Mouse (Mus musculus) left cerebral cortex, adult 6 months (tissue): ENCODE data around the gene Golga1. TPM values are rescaled to one million over a fixed set of nuclear protein-coding genes. Genes with fewer than 3 reads are reported as not detected.

Experiments used
- long read RNA-seq, 2 experiments: library from polyadenylated mRNA; unstranded; transcript quantifications; one replicate each; pipeline ENCODE4 v2.0.0; 2019 to 2020
- polyA plus RNA-seq: library from polyadenylated mRNA; unstranded; fragments of <200 nt; fragmentation: Nextera tagmentation; gene quantifications from 2 replicates; pipeline ENCODE4 v1.2.3, GENCODE M21; 2021

The Golga1 gene
- 10.5 and 11.0 TPM in 2 replicates for polyA plus RNA-seq
- long read RNA-seq, experiment 1, full-length matches to known transcripts = 14 of 80 reads
- long read RNA-seq, experiment 1, partial matches to known transcripts = 21 of 80 reads
- long read RNA-seq, experiment 1, other reads (novel, unspliced or antisense) = 45 of 80 reads
- long read RNA-seq, experiment 2, partial matches to known transcripts = 14 of 20 reads
- long read RNA-seq, experiment 2, other reads (novel, unspliced or antisense) = 6 of 20 reads

DNA sequence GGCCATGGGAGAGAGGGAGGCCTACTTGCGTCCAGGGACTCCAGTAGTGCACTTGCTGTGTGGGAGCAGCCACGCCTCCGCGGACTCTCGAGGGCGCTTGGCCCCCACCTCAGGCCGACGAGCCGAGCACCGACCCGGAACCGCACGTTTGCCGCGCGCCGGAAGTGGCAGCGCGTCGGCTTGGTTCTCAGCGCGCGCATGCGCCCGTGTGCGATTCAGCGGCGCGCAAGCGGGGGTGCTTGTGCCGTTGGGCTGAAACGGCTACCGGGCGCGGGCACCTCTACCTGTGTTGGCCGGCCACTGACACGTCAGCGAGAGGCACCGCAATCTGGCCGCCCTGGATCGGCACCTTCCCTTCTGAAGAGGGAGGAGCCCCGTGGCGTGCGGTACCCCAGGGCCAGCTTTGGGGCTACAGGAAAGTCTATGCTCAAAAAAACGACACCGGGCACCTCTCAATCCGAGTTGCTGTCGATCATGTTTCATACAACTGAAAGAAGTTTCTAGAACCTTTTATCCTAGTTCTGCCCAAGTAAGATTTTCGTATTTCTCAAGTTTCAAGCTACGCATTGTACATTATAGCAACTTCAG lies at the start of gene Golga1:
Gene Golga1 (minus strand): TSS at position 142 of the 588 bp plus-strand sequence.

DNA sequence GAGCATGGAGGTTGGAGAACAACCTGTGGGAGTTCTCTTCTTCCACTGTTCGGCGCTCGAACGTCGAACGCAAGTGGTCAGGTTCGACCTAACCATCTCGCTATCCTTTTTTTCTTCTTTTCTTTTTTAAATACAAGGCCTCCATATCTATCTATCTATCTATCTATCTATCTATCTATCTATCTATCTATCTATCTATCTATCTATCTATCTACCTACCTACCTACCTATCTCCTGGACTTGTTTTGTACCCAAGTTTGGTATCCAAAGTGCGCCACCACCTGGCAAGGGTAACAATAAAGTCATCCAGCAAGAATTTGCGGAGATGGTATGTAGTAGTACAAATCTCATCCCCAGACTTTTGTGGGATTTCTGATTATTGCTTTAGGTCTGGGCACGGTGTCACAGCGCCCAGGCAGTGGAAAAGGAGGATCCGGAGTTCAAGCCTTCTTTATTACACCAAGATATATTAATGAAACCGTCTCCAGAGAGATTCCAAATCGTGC lies 59.7 kb downstream of the Golga1 start, which contains the start of gene Rpl35:
Gene Rpl35 (minus strand): TSS at position 51 of the 506 bp plus-strand sequence.

DNA sequence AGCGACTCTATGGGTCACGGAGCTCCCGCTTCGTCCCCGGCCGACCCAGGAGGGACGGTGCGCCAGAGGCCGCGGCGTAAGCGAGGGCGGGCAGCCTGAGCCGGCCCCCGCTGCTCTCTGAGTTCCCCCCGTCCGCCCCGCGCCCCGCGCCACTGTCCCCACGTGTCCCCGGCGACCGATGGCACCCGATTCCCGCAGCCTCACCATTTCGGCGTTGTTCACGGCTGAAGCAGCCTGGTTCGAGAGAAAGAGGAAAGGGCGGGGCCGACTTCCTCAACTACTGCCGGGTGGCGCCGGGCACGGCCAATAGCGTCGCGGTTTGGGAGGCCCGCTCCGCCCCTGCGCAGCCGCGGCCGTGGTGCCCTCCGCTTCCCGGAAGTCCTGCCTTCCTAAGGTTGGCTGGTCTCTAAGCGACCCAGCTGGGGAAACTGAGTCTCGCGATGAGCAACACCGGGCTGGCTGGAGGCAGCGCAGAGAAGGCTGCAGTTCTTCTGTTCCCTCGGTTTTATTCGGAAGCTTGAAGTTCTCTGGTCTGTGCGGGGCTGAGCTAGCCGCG lies 60.4 kb downstream of the Golga1 start, which contains the start of gene Arpc5l:
Gene Arpc5l (plus strand): TSS at position 469 of the 556 bp plus-strand sequence.

DNA sequence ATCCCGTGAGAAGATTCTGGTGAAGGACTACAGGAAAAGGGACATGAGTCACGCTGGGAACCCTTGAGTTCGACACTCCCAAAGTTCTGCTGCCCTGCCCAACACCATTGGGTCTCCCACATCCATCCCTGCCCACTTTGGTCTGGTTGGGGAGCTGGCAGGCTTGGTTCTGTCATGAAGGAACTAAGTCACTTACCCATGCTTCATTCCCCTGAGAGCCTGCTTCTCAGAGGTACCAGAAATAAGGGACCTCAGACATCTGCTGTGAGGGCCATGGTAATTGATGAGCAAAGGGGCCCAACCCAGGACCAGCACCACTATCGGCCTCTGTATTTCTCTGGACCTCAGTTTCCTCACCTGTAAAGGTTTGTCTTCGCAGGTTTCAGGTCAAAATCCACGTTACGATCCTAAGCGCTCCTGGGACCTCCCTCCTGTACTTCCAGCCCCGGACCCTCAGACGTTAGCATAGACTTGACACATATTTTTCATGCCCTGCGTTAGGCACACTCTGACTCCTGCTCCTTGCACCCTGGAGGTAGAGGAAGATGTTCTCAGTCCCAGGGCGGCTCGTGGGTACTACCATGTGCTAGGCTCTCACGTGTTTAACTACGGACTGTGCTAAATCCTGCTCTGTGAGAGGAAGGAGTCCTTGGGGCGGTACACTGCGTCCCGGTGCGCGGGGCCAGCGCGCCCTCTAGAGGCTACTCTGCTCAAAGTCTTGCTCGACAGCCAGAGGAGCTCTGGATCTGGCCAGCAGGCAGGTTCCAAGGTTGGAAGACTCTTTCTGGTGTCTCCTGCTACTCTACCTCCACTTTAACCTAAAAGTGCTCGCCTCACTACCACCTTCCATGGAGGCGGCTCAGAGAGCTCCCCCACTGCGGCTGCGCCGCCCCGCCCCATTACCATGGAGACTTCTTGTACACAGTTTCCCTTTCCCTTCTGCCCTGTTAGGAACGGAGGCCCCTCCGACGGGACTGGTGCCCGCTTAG lies 67.7 kb downstream of the Golga1 start, which contains the start of gene Wdr38:
Gene Wdr38 (plus strand): TSS at position 91 of the 989 bp plus-strand sequence.

Other genes with a start within 250 kb of the Golga1 start
- 0.72 and 0.87 TPM in 2 replicates for gene Nr6a1, start 137.9 kb downstream of the Golga1 start, polyA plus RNA-seq
- 0.75 and 1.2 TPM in 2 replicates for gene Olfml2a, start 133.6 kb downstream of the Golga1 start, polyA plus RNA-seq
- gene Wdr38, start 68.1 kb downstream of the Golga1 start, polyA plus RNA-seq = 0.31 and 0.35 TPM in 2 replicates
- 257 and 287 TPM in 2 replicates for gene Arpc5l, start 60.2 kb downstream of the Golga1 start, polyA plus RNA-seq
- 1,570 and 1,973 TPM in 2 replicates for gene Rpl35, start 59.9 kb downstream of the Golga1 start, polyA plus RNA-seq
- gene Scai, start 125.2 kb upstream of the Golga1 start, polyA plus RNA-seq = 9.0 and 9.2 TPM in 2 replicates
- gene Ppp6c, start 160.9 kb upstream of the Golga1 start, polyA plus RNA-seq = 45.2 and 51.2 TPM in 2 replicates